Mouse (Mus musculus) heart, adult 8-10 months (tissue): Measurements from ENCODE around the gene Gm16181. TPM values are rescaled to one million over a fixed set of nuclear protein-coding genes. Genes with fewer than 3 reads are reported as not detected.

Experiments
- DNase-seq: peaks from one replicate; pipeline ENCODE4 v3.0.0; 2022; ENCODE audit warnings: low spot score
- total RNA-seq, 4 experiments: library from RNA; stranded (reverse); gene quantifications; 2 replicates each; pipeline ENCODE4 v1.2.4; 2022

The Gm16181 gene
- total RNA-seq, 4 experiments from 2014 or later = 0.72 TPM; not detected in 3

DNA sequence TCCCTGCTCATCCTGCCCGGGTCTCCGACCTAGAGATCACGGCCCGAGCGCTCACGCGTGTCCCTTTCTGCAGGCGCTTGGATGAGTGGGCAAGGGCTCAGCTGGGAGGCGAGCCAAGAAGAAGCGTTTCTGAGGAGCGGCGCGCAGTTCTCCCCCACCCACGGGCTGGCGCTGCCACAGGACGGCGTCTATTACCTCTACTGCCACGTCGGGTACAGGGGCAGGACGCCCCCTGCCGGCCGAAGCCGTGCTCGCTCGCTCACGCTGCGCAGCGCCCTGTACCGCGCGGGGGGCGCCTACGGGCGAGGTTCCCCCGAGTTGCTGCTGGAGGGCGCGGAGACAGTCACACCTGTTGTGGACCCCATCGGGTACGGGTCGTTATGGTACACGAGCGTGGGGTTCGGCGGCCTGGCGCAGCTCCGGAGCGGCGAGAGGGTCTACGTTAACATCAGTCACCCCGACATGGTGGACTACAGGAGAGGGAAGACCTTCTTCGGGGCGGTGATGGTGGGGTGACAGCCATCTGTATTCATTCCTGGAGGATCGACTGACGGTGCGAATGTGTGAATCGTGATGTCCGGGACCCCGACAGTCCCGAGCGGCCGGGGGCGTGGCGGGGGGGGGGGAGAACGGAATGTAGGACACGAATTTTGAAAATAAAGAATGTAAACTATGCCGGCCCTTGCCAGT lies 24.9 kb upstream of the Gm16181 start:
- no peak for DNase-seq

DNA sequence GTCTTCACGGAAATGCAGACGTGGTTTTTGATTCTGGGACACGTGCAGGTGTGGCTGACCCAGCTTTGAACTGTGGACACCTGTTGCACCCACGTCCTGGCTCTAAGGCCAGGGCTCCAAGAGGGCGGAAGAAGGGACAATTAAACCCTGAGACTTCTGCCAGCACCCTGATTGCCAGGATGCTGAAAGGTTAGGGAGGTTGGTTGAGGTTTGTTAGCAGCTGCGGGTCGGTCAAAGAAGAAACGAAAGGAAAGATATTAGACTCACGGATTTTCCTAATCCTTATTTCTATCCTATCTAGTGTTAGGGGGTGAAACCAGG lies 24.4 kb upstream of the Gm16181 start:
- no peak for DNase-seq

- no peak for DNase-seq
Measured at GRCm38 (mm10) chr17:35197126-35197525, 23.5 kb upstream of the Gm16181 start.

DNA sequence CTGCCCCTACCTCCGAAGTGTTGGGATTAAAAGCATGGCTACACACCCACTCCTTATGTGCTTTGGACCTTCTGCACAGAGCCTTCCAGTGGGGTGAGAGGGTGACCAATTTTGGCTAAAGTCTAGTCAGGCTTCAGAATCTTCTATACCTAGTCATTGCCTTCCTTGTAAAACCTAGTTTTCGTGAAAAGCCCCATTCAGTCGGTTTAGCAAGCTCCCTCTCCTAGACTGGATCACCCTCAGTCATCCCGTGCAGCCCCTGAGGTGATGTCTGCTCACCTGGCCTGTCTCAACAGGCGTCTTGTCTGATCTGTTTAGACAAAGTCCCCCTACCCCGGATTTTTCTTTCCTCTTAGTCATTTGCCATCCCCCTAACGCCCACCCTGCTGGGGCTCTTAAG lies 22.6 kb upstream of the Gm16181 start:
- no peak for DNase-seq

DNA sequence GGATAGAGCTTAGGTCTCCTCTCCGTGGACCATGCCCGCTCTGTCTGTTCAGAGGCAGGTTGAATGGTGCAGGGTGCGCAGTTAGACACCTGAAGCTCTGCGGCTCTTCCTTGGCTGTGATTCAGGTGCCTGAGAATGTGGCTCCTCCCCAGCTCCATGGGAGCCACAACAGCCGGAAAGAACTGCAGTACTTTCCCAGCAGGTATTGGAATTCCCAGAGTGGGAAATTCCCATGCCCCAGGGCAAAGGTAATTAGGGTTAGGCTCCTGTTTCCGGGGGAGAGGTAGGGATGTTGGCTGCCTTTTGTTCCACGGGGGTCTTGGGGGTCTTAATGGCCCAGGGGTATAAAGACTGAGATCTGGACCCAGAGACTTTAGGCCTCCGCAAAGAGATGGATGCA lies 21.7 kb upstream of the Gm16181 start:
- DNase-seq = no peak

DNA sequence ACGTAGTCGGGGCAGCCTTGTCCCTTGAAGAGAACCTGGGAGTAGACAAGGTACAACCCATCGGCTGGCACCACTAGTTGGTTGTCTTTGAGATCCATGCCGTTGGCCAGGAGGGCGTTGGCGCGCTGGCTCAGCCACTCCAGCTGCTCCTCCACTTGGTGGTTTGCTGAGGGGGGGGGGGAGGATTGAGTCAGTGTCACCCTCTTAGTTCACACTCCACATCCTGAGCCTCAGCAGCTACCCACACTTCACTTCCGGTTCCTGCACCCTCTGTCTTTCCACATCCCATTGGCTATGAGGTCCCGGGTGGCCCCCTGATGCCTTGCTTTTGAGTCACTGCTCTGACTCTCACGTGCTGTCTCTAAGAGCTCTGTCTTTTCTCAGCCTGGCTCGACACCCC lies 20.2 kb upstream of the Gm16181 start:
- DNase-seq = no peak

DNA sequence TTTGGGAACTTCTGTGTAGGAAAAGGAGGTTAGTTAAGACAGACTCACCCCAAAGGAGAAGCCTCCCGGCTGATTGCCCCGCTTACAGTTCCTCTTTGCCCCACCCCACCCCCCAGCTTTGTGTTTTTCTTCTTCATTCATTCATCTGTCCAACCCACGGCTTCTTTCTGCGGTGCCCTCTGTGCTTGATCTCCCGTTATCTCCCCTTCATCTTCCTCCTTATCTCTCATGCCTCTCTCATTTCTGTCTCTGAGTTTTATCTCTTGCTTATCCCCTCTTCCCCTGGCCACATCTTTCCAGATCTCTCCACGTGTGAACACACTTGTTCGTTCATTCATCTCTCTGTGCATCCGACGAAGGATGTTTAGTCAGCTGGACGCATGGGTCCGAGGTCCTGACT lies 19.5 kb upstream of the Gm16181 start:
- DNase-seq = no peak

DNA sequence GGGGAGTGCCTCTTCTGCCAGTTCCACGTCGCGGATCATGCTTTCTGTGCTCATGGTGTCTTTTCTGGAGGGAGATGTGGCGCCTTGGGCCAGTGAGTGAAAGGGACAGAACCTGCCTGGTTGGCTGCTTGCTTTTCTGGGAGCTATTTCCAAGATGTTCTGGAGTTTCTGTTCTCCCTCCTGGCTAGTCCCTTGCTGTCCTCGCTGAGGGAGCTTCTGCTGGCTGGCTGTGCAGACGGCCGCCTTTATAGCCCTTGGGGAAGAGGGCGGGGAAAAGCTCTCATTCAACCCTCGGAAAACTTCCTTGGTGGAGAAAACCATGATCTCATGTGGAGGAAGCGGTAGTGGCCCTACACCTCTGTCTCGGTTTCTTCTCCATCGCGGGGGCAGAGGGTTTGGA lies 18.8 kb upstream of the Gm16181 start, which contains the start of gene Tnf:
Gene Tnf, minus strand, starts transcription at position 221 of the 400 bp plus-strand sequence.
- DNase-seq = peak; percentile 84

DNA sequence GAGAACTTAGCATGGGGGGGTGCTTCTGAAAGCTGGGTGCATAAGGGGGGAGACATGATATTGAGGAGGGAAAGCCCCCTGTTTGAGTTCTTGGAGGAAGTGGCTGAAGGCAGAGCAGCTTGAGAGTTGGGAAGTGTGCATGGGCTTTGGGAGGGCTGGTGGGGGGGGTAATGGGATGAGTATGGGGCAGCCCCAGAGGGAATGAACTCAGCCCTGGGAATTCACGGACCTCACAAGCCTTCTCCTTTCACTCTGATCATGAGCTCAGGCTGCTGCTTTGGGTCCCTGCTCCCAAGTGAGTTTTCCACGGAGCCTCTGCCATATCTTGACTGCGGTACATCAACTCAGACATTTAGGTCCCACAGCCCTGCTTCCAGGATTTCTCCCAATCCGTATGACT lies 18.2 kb upstream of the Gm16181 start:
- no peak for DNase-seq

GRCm38 (mm10) chr17:35204494-35205379 lies 15.9 kb upstream of the Gm16181 start, which contains the start of gene Lta:
Gene Lta, minus strand, starts transcription at chr17:35205351.
- no peak for DNase-seq

- DNase-seq = no peak
Measured at GRCm38 (mm10) chr17:35205380-35205769, 15.3 kb upstream of the Gm16181 start.

GRCm38 (mm10) chr17:35209785-35210535 lies 10.7 kb upstream of the Gm16181 start:
- DNase-seq = no peak

- DNase-seq = no peak
Measured at GRCm38 (mm10) chr17:35210593-35210992, 10.0 kb upstream of the Gm16181 start.

DNA sequence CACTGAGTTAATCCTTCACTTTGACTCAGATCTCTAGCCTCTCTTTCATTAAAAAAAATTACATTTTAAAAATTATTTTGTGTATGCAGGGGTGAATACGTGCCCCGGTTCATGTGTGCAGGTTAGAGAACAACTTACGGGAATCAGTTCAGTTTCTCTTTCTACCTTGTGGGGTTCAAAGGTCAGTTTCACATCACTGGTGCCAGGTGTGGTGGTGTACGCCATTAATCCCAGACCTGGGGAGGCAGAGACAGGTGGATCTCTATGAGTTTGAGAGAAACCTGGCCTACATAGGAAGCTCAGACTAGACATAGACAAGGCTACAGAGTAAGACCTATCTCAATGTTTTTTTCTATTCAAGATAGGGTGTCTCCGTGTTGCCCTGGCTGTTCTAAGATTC lies 7.6 kb upstream of the Gm16181 start:
- no peak for DNase-seq

DNA sequence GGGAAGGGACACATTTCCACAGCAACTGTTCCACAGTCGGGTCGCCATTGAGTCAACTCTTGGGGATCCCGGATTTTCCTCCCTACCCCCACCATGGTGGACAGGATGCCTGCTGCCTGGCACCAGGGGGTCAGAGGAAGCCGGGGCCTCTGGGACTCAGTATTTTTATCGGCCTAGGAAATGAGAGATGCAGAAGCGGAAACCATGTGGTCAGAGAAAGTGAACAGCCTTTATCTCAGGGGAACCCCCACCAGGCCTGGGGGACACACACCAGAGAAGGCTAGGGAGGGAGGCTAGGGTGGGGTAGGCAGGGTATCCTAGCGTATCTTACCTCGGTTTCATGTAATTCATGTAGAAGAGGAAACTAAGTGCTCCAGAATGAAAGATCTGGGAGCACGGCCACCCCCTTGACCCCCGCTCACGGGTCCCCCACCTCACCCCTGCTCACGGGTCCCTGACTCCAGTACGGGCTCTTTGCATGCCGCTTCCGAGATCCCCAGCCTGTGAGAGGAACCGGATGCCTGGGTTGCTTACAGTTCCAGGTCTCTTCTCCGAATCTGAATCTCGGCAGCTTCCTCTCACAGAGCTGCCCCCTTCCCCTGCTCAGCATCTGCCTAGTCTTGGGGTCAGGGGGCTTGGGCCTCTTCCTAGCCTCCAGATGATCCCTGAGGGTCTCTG lies 2.0 kb upstream of the Gm16181 start:
- DNase-seq = peak; percentile 83

- no peak for DNase-seq
Measured at GRCm38 (mm10) chr17:35219601-35220041, 1.0 kb upstream of the Gm16181 start.

- no peak for DNase-seq
Measured at GRCm38 (mm10) chr17:35222299-35222698, 1.7 kb downstream of the Gm16181 start.

- no peak for DNase-seq
Measured at GRCm38 (mm10) chr17:35224641-35225040, 4.0 kb downstream of the Gm16181 start.

DNA sequence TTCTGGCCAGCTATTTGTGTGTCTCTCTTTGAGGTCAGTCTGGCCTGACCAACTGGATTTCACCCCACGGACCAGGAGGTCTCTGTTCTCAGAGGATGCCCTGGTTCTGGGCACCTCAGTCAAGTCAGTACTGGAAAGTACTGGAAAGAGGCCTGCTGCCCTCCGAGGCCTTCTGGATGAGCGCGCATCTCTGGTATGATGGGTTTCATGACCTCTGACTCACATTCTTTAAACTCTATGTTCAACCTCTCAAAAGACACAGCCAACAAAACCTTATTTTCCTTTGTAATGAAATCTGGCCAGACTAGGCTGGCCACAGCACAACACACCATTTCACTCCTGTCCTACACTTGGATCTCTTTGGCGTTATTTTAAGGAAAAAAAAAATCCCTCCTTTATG lies 4.8 kb downstream of the Gm16181 start:
- no peak for DNase-seq

DNA sequence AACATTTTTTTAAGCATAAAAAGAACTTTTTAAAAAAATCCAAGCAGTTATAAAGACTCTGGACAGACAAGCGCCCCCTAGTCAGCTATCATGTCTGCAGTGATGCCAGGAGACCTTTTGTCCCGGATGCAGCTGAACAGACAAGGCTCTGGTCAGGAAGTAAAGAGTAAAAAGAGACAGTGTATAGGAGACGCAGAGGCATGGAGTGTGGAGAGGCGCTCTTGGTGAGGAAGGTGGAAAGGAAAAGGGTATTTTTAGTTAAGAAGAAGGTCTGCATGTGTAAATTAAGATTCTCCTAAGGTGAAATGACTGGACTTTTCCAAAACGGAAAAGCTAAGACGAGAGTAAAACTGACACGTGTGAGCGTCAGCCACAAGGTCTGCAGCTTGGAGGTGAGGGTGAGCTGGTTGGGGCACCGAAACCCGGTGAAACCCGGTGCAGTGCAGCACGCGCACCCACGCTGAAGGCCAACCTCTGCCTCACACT lies 6.0 kb downstream of the Gm16181 start:
- DNase-seq = no peak

DNA sequence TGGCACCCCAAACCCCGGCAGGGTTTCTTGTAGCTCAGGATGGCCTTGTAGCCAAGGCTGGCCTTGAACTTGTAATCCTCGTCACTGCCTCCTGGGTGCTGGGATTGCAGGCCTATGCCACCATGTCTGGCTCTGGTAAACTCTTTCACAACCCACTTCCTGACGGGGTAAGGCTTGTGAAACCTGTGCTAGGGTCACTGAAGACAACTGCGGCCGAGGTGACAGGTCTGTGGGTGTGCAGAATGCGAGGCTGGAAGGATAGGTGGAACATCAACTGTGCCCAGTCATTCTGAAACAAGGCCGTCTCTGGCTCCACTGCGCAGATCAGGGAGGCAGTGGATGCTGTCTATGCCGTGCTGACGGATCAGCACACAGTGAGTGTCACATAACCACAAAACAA lies 10.4 kb downstream of the Gm16181 start:
- DNase-seq = no peak

GRCm38 (mm10) chr17:35232043-35232442 lies 11.4 kb downstream of the Gm16181 start:
- peak; percentile 88 for DNase-seq
